Mouse (Mus musculus) liver, adult 2 months (tissue): ENCODE data around the gene Atrnl1.

Experiments
- CTCF ChIP-seq: fragments of 200-500 bp; IDR thresholded peaks from 2 replicates; pipeline ENCODE4 v1.5.1; 2011; ENCODE audit warnings: low read depth, low read length, control low read depth
- POLR2A ChIP-seq: fragments of 200-500 bp; IDR thresholded peaks from 2 replicates; pipeline ENCODE4 v1.6.1; 2011; ENCODE audit warnings: low read length, control low read depth; ENCODE audit not compliant: insufficient read depth; ENCODE audit errors: extremely low read depth

GRCm38 (mm10) chr19:58099539-58099938 lies 488.7 kb downstream of the Atrnl1 start:
- TF ChIP-seq CTCF: no peak
- no peak for TF ChIP-seq POLR2A
